Mouse (Mus musculus): ENCODE measurements around the gene Lin28b. TPM values are rescaled to one million over a fixed set of nuclear protein-coding genes. Genes with fewer than 3 reads are reported as not detected.

Lin28b gene
- total RNA-seq (2014; rRNA removed) (5.7 and 9.0 TPM in 2 replicates), polyA plus RNA-seq (2015; fragmentation: Nextera tagmentation; extraction: Ambion mirVana) (1.2 and 2.2 TPM in 2 replicates)

- no peaks in the 10 kb centered on the region for H3K9me3 ChIP-seq (ENCODE audit: low read length)
- WGBS, result 2% methylated on average over 93 of the region's 139 CpGs
- H3K4me2 ChIP-seq (ENCODE audit: low read depth), result peak within 1 kb of the TSS; percentile 77
- peaks cover 7% of the 10 kb centered on the region for H3K27me3 ChIP-seq (ENCODE audit: insufficient read depth, low read length)
- no peaks in the 10 kb centered on the region for H3K4me1 ChIP-seq (ENCODE audit: insufficient read depth)
- DNase-seq, result peak; percentile 84
- ATAC-seq, result peak; percentile 94
- peak within 1 kb of the TSS; percentile 69 for H3K9ac ChIP-seq
- no peak for TF ChIP-seq CTCF (IDR thresholded peaks at IDR 0.05; ENCODE audit: low read depth)
- no peaks in the 10 kb centered on the region for H3K36me3 ChIP-seq (ENCODE audit: insufficient read depth)
- H3K4me3 ChIP-seq (ENCODE audit: low read depth, low read length), result peak within 1 kb of the TSS; percentile 77
- peak within 1 kb of the TSS; percentile 89 for H3K27ac ChIP-seq (ENCODE audit: low read depth, low read length)
Measured at GRCm38 (mm10) chr10:45485761-45486602, at the start of gene Lin28b. Lin28b (minus strand) TSS chr10:45486395.

DNA sequence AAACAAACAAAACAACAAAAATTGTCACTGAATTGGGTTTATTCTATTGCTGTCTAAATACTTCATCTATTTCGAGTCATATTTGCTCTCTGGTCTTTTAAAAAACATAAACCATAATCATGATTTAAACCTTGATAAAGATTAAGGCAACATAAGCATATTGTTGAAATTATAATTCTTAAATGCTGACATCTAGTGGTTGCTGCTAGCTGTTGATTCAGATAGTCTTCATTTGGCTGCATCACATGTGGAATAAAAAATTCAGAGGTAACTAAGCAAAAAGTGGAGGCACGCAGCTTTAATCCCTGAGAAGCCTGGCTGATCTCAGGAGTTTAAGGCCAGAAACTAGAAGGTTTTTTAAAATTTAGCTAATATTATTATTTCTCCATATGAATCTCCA is 25.6 kb upstream of the Lin28b start:
- Histone ChIP-seq H3K4me1 (ENCODE audit: insufficient read depth) (no peaks in the 10 kb centered on the region), H3K27me3 (ENCODE audit: insufficient read depth, low read length) (no peaks in the 10 kb centered on the region), H3K27ac (ENCODE audit: low read depth, low read length) (no peak overlapping the region), H3K9me3 (ENCODE audit: low read length) (no peaks in the 10 kb centered on the region), H3K36me3 (ENCODE audit: insufficient read depth) (no peaks in the 10 kb centered on the region), H3K4me2 (ENCODE audit: low read depth) (no peak overlapping the region), H3K9ac (no peak overlapping the region), H3K4me3 (ENCODE audit: low read depth, low read length) (no peak overlapping the region)
- WGBS, result 58% methylated on average over 2 of the region's 2 CpGs
- peak; percentile 9 for DNase-seq
- ATAC-seq, result no peak
- TF ChIP-seq CTCF (IDR thresholded peaks at IDR 0.05; ENCODE audit: low read depth), result peak; percentile 51

GRCm38 (mm10) chr10:45510662-45511061 is 24.5 kb upstream of the Lin28b start:
- no peak for ATAC-seq
- H3K4me3 ChIP-seq (ENCODE audit: low read depth, low read length), result no peak overlapping the region
- H3K9ac ChIP-seq, result no peak overlapping the region
- no peak for TF ChIP-seq CTCF (IDR thresholded peaks at IDR 0.05; ENCODE audit: low read depth)
- DNase-seq, result no peak
- H3K4me2 ChIP-seq (ENCODE audit: low read depth), result no peak overlapping the region
- H3K36me3 ChIP-seq (ENCODE audit: insufficient read depth), result no peaks in the 10 kb centered on the region
- 89% methylated on average over 3 of the region's 3 CpGs for WGBS
- no peaks in the 10 kb centered on the region for H3K9me3 ChIP-seq (ENCODE audit: low read length)
- no peak overlapping the region for H3K27ac ChIP-seq (ENCODE audit: low read depth, low read length)
- H3K4me1 ChIP-seq (ENCODE audit: insufficient read depth), result no peaks in the 10 kb centered on the region
- H3K27me3 ChIP-seq (ENCODE audit: insufficient read depth, low read length), result peaks cover 8% of the 10 kb centered on the region; the same call in 1 of the 2 replicates

GRCm38 (mm10) chr10:45500259-45500658 is 14.1 kb upstream of the Lin28b start:
- Histone ChIP-seq H3K4me1 (ENCODE audit: insufficient read depth) (no peaks in the 10 kb centered on the region), H3K36me3 (ENCODE audit: insufficient read depth) (no peaks in the 10 kb centered on the region), H3K9ac (no peak overlapping the region), H3K27me3 (ENCODE audit: insufficient read depth, low read length) (no peaks in the 10 kb centered on the region), H3K27ac (ENCODE audit: low read depth, low read length) (no peak overlapping the region), H3K4me2 (ENCODE audit: low read depth) (no peak overlapping the region), H3K4me3 (ENCODE audit: low read depth, low read length) (no peak overlapping the region), H3K9me3 (ENCODE audit: low read length) (no peaks in the 10 kb centered on the region)
- DNase-seq (peak; percentile 14), ATAC-seq (peak; percentile 55)
- no peak for TF ChIP-seq CTCF (IDR thresholded peaks at IDR 0.05; ENCODE audit: low read depth)
- WGBS, result 67% methylated on average over 1 of the region's 1 CpGs

GRCm38 (mm10) chr10:45486603-45486946 is 380 bp upstream of the Lin28b start:
- ATAC-seq (no peak), DNase-seq (no peak)
- Histone ChIP-seq H3K4me1 (ENCODE audit: insufficient read depth) (no peaks in the 10 kb centered on the region), H3K9me3 (ENCODE audit: low read length) (no peaks in the 10 kb centered on the region), H3K36me3 (ENCODE audit: insufficient read depth) (no peaks in the 10 kb centered on the region), H3K27me3 (ENCODE audit: insufficient read depth, low read length) (peaks cover 7% of the 10 kb centered on the region), H3K9ac (peak overlapping the region; percentile 69), H3K27ac (ENCODE audit: low read depth, low read length) (peak overlapping the region; percentile 89; the same call in 1 of the 2 replicates), H3K4me3 (ENCODE audit: low read depth, low read length) (peak overlapping the region; percentile 77), H3K4me2 (ENCODE audit: low read depth) (peak overlapping the region; percentile 77)
- no peak for TF ChIP-seq CTCF (IDR thresholded peaks at IDR 0.05; ENCODE audit: low read depth)
- 4% methylated on average over 40 of the region's 40 CpGs for WGBS

- Histone ChIP-seq H3K36me3 (ENCODE audit: insufficient read depth) (no peaks in the 10 kb centered on the region), H3K9me3 (ENCODE audit: low read length) (no peaks in the 10 kb centered on the region), H3K27me3 (ENCODE audit: insufficient read depth, low read length) (peaks cover 7% of the 10 kb centered on the region), H3K4me1 (ENCODE audit: insufficient read depth) (no peaks in the 10 kb centered on the region), H3K4me2 (ENCODE audit: low read depth) (peak overlapping the region; percentile 77), H3K9ac (peak overlapping the region; percentile 69), H3K27ac (ENCODE audit: low read depth, low read length) (peak overlapping the region; percentile 89), H3K4me3 (ENCODE audit: low read depth, low read length) (peak overlapping the region; percentile 77)
- TF ChIP-seq CTCF (IDR thresholded peaks at IDR 0.05; ENCODE audit: low read depth), result peak; percentile 21; the same call in 1 of the 2 replicates
- peak; percentile 52 for DNase-seq
- WGBS, result under 1% methylated on average over 32 of the region's 32 CpGs
- ATAC-seq, result no peak
Measured at GRCm38 (mm10) chr10:45485226-45485760, 902 bp downstream of the Lin28b start.

DNA sequence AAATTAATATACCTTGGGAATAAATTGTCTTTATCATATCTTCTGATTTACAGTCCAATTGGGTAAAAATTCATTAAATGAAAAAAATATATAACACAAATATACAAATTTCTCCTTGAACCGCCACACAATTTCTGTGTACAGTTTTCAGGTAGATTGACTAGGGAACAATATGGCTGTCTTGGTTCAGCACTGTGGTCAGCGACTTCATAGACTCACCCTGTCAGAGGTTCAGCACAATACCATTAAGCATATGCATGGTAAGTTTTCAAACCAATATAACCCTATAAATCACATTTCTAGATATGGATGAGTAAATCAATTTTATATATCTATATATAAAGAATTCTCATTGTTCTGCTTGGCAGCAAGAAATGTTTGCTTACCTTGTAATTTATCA is 3.0 kb downstream of the Lin28b start:
- TF ChIP-seq CTCF (IDR thresholded peaks at IDR 0.05; ENCODE audit: low read depth), result no peak
- H3K4me1 ChIP-seq (ENCODE audit: insufficient read depth), result no peaks in the 10 kb centered on the region
- WGBS, result 63% methylated on average over 2 of the region's 2 CpGs
- H3K4me3 ChIP-seq (ENCODE audit: low read depth, low read length), result no peak overlapping the region
- H3K4me2 ChIP-seq (ENCODE audit: low read depth), result no peak overlapping the region
- ATAC-seq (no peak), DNase-seq (no peak)
- no peak overlapping the region for H3K9ac ChIP-seq
- no peaks in the 10 kb centered on the region for H3K36me3 ChIP-seq (ENCODE audit: insufficient read depth)
- H3K27ac ChIP-seq (ENCODE audit: low read depth, low read length), result no peak overlapping the region
- H3K27me3 ChIP-seq (ENCODE audit: insufficient read depth, low read length), result no peaks in the 10 kb centered on the region; the same call in 1 of the 2 replicates
- H3K9me3 ChIP-seq (ENCODE audit: low read length), result no peaks in the 10 kb centered on the region
